Mouse (Mus musculus) gastrocnemius, adult 18-20 months (tissue): ENCODE measurements around the gene Traf7. TPM values are rescaled to one million over a fixed set of nuclear protein-coding genes. Genes with fewer than 3 reads are reported as not detected.

Experiments used
- DNase-seq: peaks from one replicate; pipeline ENCODE4 v3.0.0; 2021; ENCODE audit warnings: low spot score
- total RNA-seq, 2 experiments: library from RNA; stranded (reverse); gene quantifications; 2 replicates each; pipeline ENCODE4 v1.2.3; 2021

The Traf7 gene
- total RNA-seq, 2 experiments from 2014 or later: 25.7 to 29.7 TPM

- no peak for DNase-seq
Measured at GRCm38 (mm10) chr17:24507806-24508460, 19.8 kb downstream of the Traf7 start.

- DNase-seq: no peak
Measured at GRCm38 (mm10) chr17:24507129-24507664, 20.5 kb downstream of the Traf7 start.

DNA sequence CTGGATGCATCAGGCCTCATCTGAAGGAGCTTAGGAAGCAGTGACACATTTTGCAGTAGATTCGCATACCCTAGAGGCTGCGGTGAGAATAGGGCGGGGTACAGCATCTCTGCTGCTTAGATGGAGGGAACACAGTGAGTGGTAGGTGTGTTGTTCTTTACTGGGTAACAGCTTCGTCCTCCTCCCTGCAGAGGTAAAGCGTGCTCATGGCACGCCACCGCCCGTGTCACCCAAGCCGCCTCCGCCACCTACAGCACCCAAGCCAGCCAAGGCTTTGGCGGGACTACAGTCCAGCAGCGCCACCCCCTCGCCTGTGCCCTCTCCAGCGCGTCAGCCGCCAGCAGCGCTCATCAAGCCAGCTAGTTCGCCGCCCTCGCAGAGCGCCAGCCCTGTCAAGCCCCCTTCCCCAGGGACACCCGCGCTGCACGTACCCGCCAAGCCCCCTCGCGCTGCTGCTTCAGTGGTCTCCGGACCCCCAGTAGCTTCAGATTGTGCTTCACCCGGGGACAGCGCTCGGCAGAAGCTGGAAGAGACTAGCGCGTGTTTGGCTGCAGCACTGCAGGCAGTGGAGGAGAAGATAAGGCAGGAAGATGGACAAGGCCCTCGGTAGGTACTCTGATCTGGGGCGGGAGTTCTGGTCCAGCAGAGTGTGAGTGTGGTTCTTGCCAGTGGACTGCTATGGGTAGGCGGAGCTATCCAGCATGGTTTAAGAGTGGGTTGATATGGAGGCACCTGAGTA, 21.2 kb downstream of the Traf7 start:
- peak; percentile 46 for DNase-seq

DNA sequence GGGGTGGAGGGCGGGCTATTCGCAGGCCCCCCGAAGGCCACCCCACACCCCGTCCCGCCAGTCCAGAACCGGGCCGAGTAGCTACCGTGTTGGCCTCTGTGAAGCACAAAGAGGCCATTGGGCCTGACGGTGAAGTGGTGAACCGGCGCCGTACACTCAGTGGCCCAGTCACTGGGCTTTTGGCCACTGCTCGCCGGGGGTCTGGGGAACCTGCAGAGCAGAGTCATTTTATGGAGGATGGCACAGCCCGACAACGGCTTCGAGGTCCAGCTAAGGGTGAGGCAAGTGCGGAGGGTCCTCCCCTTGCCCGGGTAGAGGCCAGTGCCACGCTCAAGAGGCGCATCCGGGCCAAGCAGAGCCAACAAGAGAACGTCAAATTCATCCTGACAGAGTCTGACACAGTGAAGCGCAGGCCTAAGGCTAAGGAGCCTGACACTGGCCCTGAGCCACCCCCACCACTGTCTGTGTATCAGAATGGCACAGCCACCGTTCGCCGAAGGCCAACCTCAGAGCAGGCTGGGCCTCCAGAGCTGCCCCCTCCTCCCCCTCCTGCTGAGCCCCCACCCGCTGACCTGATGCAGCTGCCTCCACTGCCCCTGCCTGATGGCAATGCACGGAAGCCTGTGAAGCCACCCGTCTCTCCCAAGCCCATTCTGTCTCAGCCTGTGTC, 22.3 kb downstream of the Traf7 start:
- DNase-seq: no peak

GRCm38 (mm10) chr17:24504085-24504484, 23.7 kb downstream of the Traf7 start:
- DNase-seq: no peak

- DNase-seq: no peak
Measured at GRCm38 (mm10) chr17:24502208-24502607, 25.5 kb downstream of the Traf7 start.

DNA sequence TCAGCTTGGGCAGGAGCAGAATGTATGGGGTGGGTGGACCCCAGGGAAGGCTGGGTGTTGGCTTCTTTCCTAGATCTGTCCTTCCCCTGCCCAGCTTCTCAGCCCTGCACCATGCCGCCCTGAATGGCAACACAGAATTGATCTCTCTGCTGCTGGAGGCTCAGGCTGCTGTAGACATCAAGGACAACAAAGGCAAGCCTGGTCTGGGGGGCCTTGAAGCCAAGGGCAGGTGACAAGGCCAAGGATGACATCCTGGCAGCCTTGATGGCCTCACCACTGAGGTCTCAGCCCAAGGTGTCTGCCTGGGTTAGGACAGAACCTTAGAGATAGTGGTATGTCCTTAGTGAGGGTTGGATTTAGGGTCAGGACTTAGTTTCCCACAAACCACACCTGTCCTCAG, 31.7 kb downstream of the Traf7 start:
- DNase-seq: no peak

DNA sequence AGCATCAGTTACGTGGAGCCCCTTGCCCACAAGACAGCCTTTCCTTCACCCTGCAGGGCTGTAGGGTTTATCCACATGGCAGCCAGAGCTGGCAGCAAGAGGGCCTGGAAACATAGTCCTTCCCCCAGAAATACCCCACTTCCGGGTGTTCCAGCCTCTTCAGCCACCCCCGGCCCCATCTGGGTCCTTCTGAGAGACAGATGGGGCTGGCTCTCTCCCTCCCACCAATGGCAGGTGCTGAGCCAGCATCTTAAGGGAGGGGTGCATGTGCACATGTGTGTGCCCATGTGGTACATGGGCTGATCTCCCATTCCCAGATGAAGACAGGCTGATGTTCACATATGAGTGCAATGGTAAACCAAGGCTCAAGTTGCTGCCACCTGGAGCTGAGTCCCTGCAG, 32.3 kb downstream of the Traf7 start:
- no peak for DNase-seq

DNA sequence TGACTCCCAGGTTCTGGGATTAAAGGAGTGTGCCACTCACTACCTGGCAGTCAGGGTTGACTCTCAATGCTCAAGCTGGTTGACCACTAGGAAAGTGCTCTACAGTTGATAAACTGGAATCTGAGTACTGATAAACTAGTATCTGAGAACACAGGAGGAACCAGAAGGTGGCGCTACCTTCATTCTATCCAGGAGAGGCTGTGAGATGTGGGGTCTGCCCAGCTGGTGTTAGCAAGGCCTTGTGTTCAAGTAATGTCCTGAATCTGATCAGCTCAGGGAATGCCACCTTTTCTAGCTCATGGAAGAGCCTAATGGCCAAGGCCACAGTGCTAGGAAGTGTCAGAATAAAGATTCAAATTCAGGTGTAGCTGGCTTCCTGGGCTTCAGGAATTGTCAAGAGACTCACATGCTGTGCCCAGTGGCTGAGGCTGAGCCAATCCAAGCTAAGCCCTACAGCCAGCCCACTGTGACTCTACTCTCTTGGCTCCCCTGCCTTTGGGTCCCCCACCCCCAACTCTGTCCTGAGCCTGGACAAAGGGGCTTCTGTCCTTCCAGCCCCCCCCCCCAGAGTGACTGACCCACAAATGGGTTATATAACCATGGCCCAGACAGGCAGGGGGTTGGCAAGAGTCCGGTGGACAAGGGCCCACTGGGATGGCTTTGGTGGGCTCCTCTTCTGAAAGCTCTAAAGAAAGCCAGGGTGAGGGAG, 33.0 kb downstream of the Traf7 start:
- DNase-seq: peak; percentile 43

- no peak for DNase-seq
Measured at GRCm38 (mm10) chr17:24490399-24490798, 37.3 kb downstream of the Traf7 start.

DNA sequence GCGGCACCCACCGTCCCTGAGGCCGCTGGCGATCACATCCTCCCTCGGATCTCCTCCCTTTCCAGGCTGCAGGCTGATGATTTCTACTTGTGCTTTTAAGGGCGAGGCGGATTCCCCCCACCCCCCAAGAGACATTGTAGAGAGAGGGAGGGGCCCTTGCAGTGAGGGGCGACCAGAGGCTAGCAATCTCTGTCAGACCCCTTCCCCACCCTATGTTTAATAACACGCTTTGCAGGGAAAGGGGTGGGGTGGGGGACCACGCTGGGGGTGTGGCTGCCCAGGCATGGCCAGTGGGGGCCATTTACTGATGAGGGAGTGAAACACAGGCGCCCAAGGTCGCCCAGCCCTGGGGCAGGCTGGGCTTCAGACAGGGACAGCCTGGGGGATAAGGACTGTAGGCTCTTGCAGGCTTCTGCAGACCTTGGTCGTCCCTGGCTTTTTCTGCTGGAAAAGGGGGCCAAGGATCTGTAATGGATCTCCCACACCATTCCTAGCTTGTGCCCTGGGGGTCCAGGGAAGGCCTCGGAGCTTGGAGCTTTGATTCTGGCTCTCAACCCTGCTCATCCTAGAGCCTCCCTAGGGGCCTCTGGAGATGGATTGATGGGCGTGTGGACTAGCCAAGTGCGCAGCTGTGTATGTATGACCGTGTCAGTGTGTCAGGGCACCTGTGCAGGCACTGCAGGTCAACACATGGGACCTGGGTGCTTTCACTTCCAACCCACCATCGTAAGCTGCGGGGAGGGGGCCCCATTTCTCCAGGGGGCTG, 38.3 kb downstream of the Traf7 start:
- DNase-seq: no peak

DNA sequence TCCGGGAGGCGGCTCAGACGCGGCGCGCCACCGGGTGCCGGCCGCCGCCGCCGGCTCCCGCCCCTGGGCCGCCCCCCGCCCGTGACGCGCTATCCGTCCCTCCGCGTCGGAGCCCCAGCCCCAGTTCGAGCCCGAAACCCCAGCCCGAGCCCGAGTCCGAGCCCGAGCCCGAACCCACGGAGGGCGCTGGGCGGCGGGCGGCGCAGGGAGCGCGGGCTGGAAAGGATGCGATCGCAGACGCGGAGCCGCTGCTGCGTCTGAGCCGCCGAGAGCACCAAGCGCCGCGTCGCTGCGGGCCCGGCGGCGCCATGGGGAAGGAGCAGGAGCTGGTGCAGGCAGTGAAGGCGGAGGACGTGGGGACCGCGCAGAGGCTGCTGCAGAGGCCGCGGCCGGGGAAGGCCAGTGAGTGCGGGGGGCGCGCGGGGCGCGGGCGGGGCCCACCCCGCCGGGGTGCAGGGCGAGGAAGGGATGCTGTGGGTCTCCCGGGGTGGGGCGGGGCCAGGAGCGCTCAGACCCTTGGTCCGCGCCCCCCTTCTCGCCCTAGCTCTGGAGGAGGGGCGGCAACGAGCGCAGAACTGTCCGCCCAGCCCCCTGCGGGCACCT, 39.0 kb downstream of the Traf7 start:
- no peak for DNase-seq

DNA sequence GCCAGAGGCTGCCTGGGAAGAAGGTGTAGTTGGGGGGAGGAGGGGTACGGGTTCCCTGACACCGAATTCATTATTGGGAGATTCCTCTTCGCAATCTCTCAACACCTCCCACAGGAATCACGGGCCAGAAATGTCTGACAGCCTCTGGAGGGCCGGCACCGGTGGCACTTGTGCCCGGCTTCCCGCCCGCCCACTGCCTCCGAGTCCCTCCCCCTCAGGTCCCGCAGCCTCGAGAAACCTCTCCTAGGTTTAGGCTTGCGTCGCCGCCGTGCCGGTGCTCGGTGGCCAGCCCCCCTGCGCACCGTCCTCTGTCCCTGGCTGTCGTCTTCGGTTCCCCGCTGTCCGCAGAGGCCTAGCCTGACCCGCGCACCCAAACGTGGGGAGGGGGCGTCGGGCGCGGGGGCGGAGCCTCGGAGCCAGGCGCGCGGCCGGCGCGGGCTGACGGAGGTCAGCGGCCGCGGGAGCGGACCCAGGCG, 39.5 kb downstream of the Traf7 start, which contains the start of gene Caskin1:
TSS of gene Caskin1 (plus strand) at position 416 of the 476 bp plus-strand sequence.
- DNase-seq: no peak

- no peak for DNase-seq
Measured at GRCm38 (mm10) chr17:24485090-24485860, 42.5 kb downstream of the Traf7 start.

GRCm38 (mm10) chr17:24483495-24483894, 44.2 kb downstream of the Traf7 start:
- DNase-seq: no peak

DNA sequence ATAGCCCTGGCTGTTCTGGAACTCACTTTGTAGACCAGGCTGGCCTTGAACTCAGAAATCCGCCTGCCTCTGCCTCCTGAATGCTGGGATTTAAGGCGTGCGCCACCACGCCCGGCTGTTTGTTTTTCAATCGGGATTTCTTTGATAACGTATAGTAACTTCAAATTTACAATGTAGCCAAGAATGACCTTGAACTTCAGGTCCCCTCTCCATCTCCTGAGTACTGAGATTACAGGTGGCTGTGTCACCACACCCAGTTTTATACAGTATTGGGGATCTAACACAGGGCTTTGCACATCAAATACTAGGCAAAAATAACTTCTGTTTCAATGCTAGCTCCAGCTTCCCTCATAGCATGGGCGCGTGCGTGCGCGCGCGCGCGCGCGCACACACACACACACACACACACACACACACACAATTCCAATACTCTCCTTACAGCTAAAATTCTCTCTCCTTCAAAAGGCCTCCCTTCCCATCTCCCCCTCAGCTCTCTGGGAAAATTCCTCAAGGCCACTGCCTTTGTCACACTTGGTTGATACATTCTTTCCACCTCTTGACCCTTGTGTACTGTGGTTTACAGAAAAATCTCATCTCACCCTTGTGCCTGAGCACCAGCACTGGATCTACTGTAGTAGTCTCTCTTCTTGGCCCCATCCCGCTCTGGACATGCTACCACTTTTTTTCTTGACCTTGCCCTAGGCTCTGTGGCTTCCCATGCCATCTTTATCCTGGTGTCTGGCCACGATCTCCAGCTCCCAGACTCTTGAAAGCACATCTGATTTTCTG, 46.5 kb downstream of the Traf7 start:
- no peak for DNase-seq

GRCm38 (mm10) chr17:24480201-24480826, 47.4 kb downstream of the Traf7 start:
- no peak for DNase-seq

DNA sequence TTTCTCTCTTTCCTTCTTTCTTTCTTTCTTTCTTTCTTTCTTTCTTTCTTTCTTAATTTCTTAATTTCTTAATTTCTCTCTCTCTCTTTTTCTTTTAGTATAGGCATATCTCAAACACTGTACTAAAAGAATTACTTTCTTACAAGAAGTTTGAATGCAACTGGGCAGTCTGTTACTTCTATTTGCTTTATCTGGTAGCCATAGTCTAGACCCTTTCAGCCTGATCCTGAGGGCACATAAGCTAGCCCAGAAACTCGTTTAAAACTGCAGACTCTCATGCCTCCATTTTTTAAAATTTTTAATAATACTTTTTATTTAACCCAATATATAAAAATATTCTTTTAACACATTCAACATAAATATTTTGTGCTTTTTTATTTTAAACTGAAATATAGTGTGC, 48.3 kb downstream of the Traf7 start:
- no peak for DNase-seq
